Comparison of ENCODE assay signal across 24 mouse cellular contexts in genomic region chr17:66762716-66763115, GRCm38 (mm10).
DNase-seq lines count a peak whose midpoint lies in the region; ATAC-seq and TF ChIP-seq lines count a peak whose summit lies in the region.
"Had no signal": no experiment of that assay in that cellular context is flagged by ENCODE, and none has a peak within 500 bp of the region (broad histone marks: within the 10 kb centered on the region; RNA-seq: fewer than 3 reads in every experiment).

No protein-coding gene starts in this region.

- DNase-seq in heart, embryonic 10.5 days (ENCODE audit: low spot score): peak; percentile 47
- no peak for DNase-seq in heart, adult 8-10 months (ENCODE audit: low spot score)
- DNase-seq in kidney, postnatal 14 days: no peak
- peak; percentile 29 for DNase-seq in kidney, postnatal 0 days (ENCODE audit: low spot score)
- DNase-seq in kidney, adult 9 months: no peak
- DNase-seq: adrenal gland, adult 8-10 months; adrenal gland, postnatal 14 days; adrenal gland, postnatal 36 days; B cell, adult 2 months; cerebellum, adult 11-12 months; cerebellum, adult 2 months; cerebellum, adult 9-10 months; cerebellum, postnatal 10 days; cerebellum, postnatal 25 days had no signal

- ATAC-seq in forebrain, embryonic 12.5 days (ENCODE audit: low FRiP score): 0 out of 2 replicates have a peak, but pooled peaks have one; percentile 60
- ATAC-seq in forebrain, embryonic 15.5 days (replicated peaks): no peak
- peak; percentile 60 for ATAC-seq in kidney, embryonic 15.5 days (replicated peaks; ENCODE audit: low FRiP score)
- no peak for ATAC-seq in kidney, postnatal 0 days (replicated peaks; ENCODE audit: low FRiP score, low read depth)
- ATAC-seq: activated CD4-positive, CD25-positive, alpha-beta regulatory T cell, adult 4 months; CD4-positive, CD25-positive, alpha-beta regulatory T cell, adult 4 months; Patski had no signal

- no peaks in the 10 kb centered on the region for H3K36me3 ChIP-seq in forebrain, embryonic 12.5 days (replicated peaks)
- no peaks in the 10 kb centered on the region for H3K36me3 ChIP-seq in forebrain, embryonic 15.5 days
- peaks cover 5% of the 10 kb centered on the region; the same call in 1 of the 2 replicates for H3K36me3 ChIP-seq in heart, embryonic 10.5 days
- peaks cover 3% of the 10 kb centered on the region for H3K36me3 ChIP-seq in kidney, embryonic 15.5 days
- H3K36me3 ChIP-seq in kidney, postnatal 0 days (ENCODE audit: insufficient read depth, low read length): peaks cover 4% of the 10 kb centered on the region; the same call in 1 of the 2 replicates
- H3K36me3 ChIP-seq: embryonic facial prominence, embryonic 12.5 days; G1E had no signal

- H3K9ac ChIP-seq in forebrain, embryonic 12.5 days: no peak overlapping the region
- no peak overlapping the region for H3K9ac ChIP-seq in forebrain, embryonic 15.5 days (replicated peaks)
- H3K9ac ChIP-seq in kidney, embryonic 15.5 days: no peak overlapping the region
- no peak overlapping the region for H3K9ac ChIP-seq in kidney, postnatal 0 days (ENCODE audit: low read depth, low read length)
- H3K9ac ChIP-seq: embryonic facial prominence, embryonic 12.5 days had no signal

- no peak for TF ChIP-seq CTCF in kidney, postnatal 0 days (IDR thresholded peaks at IDR 0.05; ENCODE audit: low read depth)

- H3K27ac ChIP-seq in forebrain, embryonic 12.5 days: no peak overlapping the region
- no peak overlapping the region for H3K27ac ChIP-seq in forebrain, embryonic 15.5 days (replicated peaks)
- no peak overlapping the region for H3K27ac ChIP-seq in heart, embryonic 10.5 days
- peak overlapping the region; percentile 49; the same call in 1 of the 2 replicates for H3K27ac ChIP-seq in kidney, embryonic 15.5 days
- no peak overlapping the region for H3K27ac ChIP-seq in kidney, postnatal 0 days
- H3K27ac ChIP-seq: embryonic facial prominence, embryonic 10.5 days; embryonic facial prominence, embryonic 12.5 days had no signal

- H3K4me2 ChIP-seq in forebrain, embryonic 12.5 days: no peak overlapping the region
- no peak overlapping the region for H3K4me2 ChIP-seq in forebrain, embryonic 15.5 days (replicated peaks)
- H3K4me2 ChIP-seq in kidney, embryonic 15.5 days: no peak overlapping the region
- no peak overlapping the region for H3K4me2 ChIP-seq in kidney, postnatal 0 days (ENCODE audit: low read length)
- H3K4me2 ChIP-seq: embryonic facial prominence, embryonic 12.5 days had no signal

- no peak overlapping the region for H3K4me3 ChIP-seq in forebrain, embryonic 12.5 days (replicated peaks)
- no peak overlapping the region for H3K4me3 ChIP-seq in forebrain, embryonic 15.5 days
- H3K4me3 ChIP-seq in heart, embryonic 10.5 days: no peak overlapping the region
- no peak overlapping the region for H3K4me3 ChIP-seq in kidney, embryonic 15.5 days (replicated peaks)
- no peak overlapping the region for H3K4me3 ChIP-seq in kidney, postnatal 0 days (replicated peaks; ENCODE audit: low read depth, low read length)
- H3K4me3 ChIP-seq: embryonic facial prominence, embryonic 10.5 days; embryonic facial prominence, embryonic 12.5 days had no signal

- 89% methylated on average over 10 of the region's 10 CpGs for WGBS in forebrain, embryonic 12.5 days
- WGBS in forebrain, embryonic 15.5 days: 87% methylated on average over 10 of the region's 10 CpGs
- WGBS in heart, embryonic 10.5 days: 87% methylated on average over 10 of the region's 10 CpGs
- 56% methylated on average over 10 of the region's 10 CpGs for WGBS in kidney, embryonic 15.5 days
- 54% methylated on average over 10 of the region's 10 CpGs for WGBS in kidney, postnatal 0 days

- no peaks in the 10 kb centered on the region for H3K9me3 ChIP-seq in forebrain, embryonic 12.5 days
- H3K9me3 ChIP-seq in forebrain, embryonic 15.5 days: no peaks in the 10 kb centered on the region
- H3K9me3 ChIP-seq in heart, embryonic 10.5 days: no peaks in the 10 kb centered on the region
- H3K9me3 ChIP-seq in kidney, embryonic 15.5 days (replicated peaks): no peaks in the 10 kb centered on the region
- no peaks in the 10 kb centered on the region for H3K9me3 ChIP-seq in kidney, postnatal 0 days (replicated peaks; ENCODE audit: low read length)
- H3K9me3 ChIP-seq: embryonic facial prominence, embryonic 10.5 days; embryonic facial prominence, embryonic 12.5 days had no signal

- peaks cover 9% of the 10 kb centered on the region for H3K27me3 ChIP-seq in forebrain, embryonic 12.5 days
- no peaks in the 10 kb centered on the region for H3K27me3 ChIP-seq in forebrain, embryonic 15.5 days
- H3K27me3 ChIP-seq in heart, embryonic 10.5 days (ENCODE audit: insufficient read depth, poor library complexity, severe bottlenecking): no peaks in the 10 kb centered on the region
- no peaks in the 10 kb centered on the region for H3K27me3 ChIP-seq in kidney, embryonic 15.5 days
- H3K27me3 ChIP-seq in kidney, postnatal 0 days (ENCODE audit: insufficient read depth, low read length): no peaks in the 10 kb centered on the region
- H3K27me3 ChIP-seq: CH12.LX; embryonic facial prominence, embryonic 12.5 days; Patski had no signal

- peaks cover 12% of the 10 kb centered on the region for H3K4me1 ChIP-seq in forebrain, embryonic 12.5 days
- H3K4me1 ChIP-seq in forebrain, embryonic 15.5 days: peaks cover 11% of the 10 kb centered on the region
- no peaks in the 10 kb centered on the region for H3K4me1 ChIP-seq in heart, embryonic 10.5 days
- H3K4me1 ChIP-seq in kidney, embryonic 15.5 days: peaks cover 28% of the 10 kb centered on the region
- peaks cover 6% of the 10 kb centered on the region; the same call in 1 of the 2 replicates for H3K4me1 ChIP-seq in kidney, postnatal 0 days (replicated peaks; ENCODE audit: insufficient read depth, low read length)

Comparison
In these comparisons a context has a peak if more than half of its experiments do, and no peak if none do; other contexts are left out.
1. ATAC-seq: peak in forebrain, embryonic 12.5 days (single experiment) and kidney, embryonic 15.5 days (single experiment); none in forebrain, embryonic 15.5 days (single experiment) and kidney, postnatal 0 days (single experiment).
2. DNase-seq: peak in heart, embryonic 10.5 days (single experiment) and kidney, postnatal 0 days (single experiment); none in heart, adult 8-10 months (single experiment), kidney, postnatal 14 days (single experiment) and kidney, adult 9 months (single experiment).